Mouse (Mus musculus) liver, embryonic 15.5 days (tissue): ENCODE data around the gene Tmem97. TPM values are rescaled to one million over a fixed set of nuclear protein-coding genes. Genes with fewer than 3 reads are reported as not detected.
"Not testable (repeated sequence)": the region's sequence is repeated elsewhere in the genome, so short reads cannot be mapped to it uniquely, and the experiment has no call there.

ENCODE experiments used
- ATAC-seq: fragments of 200-750 bp; cut with Nextera tagmentation; 2 replicates; pipeline ENCODE4 v1.8.0; 2017; ENCODE audit warnings: moderate number of reproducible peaks, mild to moderate bottlenecking, moderate library complexity; ENCODE audit not compliant: insufficient read depth
- H3K27ac ChIP-seq: fragments of 300-500 bp; sonication (generic); replicated peaks from 2 replicates; pipeline ENCODE4 v1.5.1; 2015; ENCODE audit warnings: mild to moderate bottlenecking, inconsistent platforms
- H3K27me3 ChIP-seq: fragments of 300-500 bp; sonication (generic); 2 replicates; pipeline ENCODE4 v1.6.1; 2015; ENCODE audit warnings: mild to moderate bottlenecking, inconsistent platforms
- H3K36me3 ChIP-seq: fragments of 300-500 bp; sonication (generic); replicated peaks from 2 replicates; pipeline ENCODE4 v1.6.1; 2015; ENCODE audit warnings: moderate library complexity, mild to moderate bottlenecking, inconsistent platforms
- H3K4me1 ChIP-seq: fragments of 300-500 bp; sonication (generic); replicated peaks from 2 replicates; pipeline ENCODE4 v1.6.1; 2015; ENCODE audit warnings: inconsistent platforms
- H3K4me2 ChIP-seq: fragments of 300-500 bp; sonication (generic); 2 replicates; pipeline ENCODE4 v1.6.1; 2015; ENCODE audit warnings: moderate library complexity, mild to moderate bottlenecking, inconsistent platforms
- H3K4me3 ChIP-seq: fragments of 300-500 bp; sonication (generic); replicated peaks from 2 replicates; pipeline ENCODE4 v1.5.1; 2015; ENCODE audit warnings: mild to moderate bottlenecking, inconsistent platforms
- H3K9ac ChIP-seq: fragments of 300-500 bp; sonication (generic); 2 replicates; pipeline ENCODE4 v1.6.1; 2015; ENCODE audit warnings: moderate library complexity, mild to moderate bottlenecking, inconsistent platforms
- H3K9me3 ChIP-seq: fragments of 300-500 bp; sonication (generic); replicated peaks from 2 replicates; pipeline ENCODE4 v1.6.1; 2016; ENCODE audit warnings: inconsistent platforms
- WGBS: fragments of 180-500 bp; shearing (Covaris S2); methylation state at CpG from one replicate; pipeline ENCODE4 v1.1.7; 2015; ENCODE audit warnings: mixed read lengths; ENCODE audit not compliant: insufficient replicate concordance; 5-methylcytosine and 5-hydroxymethylcytosine counted together
- polyA plus RNA-seq: library from polyadenylated mRNA; unstranded; fragments of >200 nt; fragmentation: Nextera tagmentation; extraction: Ambion mirVana; gene quantifications from 2 replicates; pipeline ENCODE4 v1.2.1, GENCODE M21; 2015

The Tmem97 gene
- 101 and 112 TPM in 2 replicates for polyA plus RNA-seq

GRCm38 (mm10) chr11:78550168-78551058 lies at the start of gene Tmem97:
TSS of gene Tmem97 (minus strand) at chr11:78550777.
- H3K27me3 ChIP-seq: no peaks in the 10 kb centered on the region
- WGBS: under 1% methylated on average over 60 of the region's 60 CpGs
- peak within 1 kb of the TSS; percentile 94 for H3K4me2 ChIP-seq
- H3K36me3 ChIP-seq: 0 out of 2 replicates have a peak, but pooled peaks cover 4% of the 10 kb centered on the region
- H3K4me3 ChIP-seq: peak within 1 kb of the TSS; percentile 79
- peak; percentile 100 for ATAC-seq
- no peaks in the 10 kb centered on the region for H3K9me3 ChIP-seq
- peaks cover 50% of the 10 kb centered on the region for H3K4me1 ChIP-seq
- peak within 1 kb of the TSS; percentile 71 for H3K9ac ChIP-seq
- peak within 1 kb of the TSS; percentile 80 for H3K27ac ChIP-seq

GRCm38 (mm10) chr11:78600051-78600450 lies 49.5 kb upstream of the Tmem97 start:
- Histone ChIP-seq H3K4me3 (no peak overlapping the region), H3K9me3 (no peaks in the 10 kb centered on the region), H3K9ac (no peak overlapping the region), H3K36me3 (no peaks in the 10 kb centered on the region), H3K4me1 (peaks cover 6% of the 10 kb centered on the region; the same call in 1 of the 2 replicates), H3K27ac (no peak overlapping the region), H3K27me3 (no peaks in the 10 kb centered on the region), H3K4me2 (no peak overlapping the region)
- WGBS: 39% methylated on average over 4 of the region's 4 CpGs
- no peak for ATAC-seq

- Histone ChIP-seq H3K9ac (no peak overlapping the region), H3K27me3 (no peaks in the 10 kb centered on the region), H3K4me1 (peaks cover 13% of the 10 kb centered on the region), H3K4me2 (no peak overlapping the region), H3K27ac (no peak overlapping the region), H3K4me3 (no peak overlapping the region), H3K36me3 (no peaks in the 10 kb centered on the region), H3K9me3 (no peaks in the 10 kb centered on the region)
- no peak for ATAC-seq
- whole genome bisulfite sequencing: 63% methylated on average over 3 of the region's 3 CpGs
Measured at GRCm38 (mm10) chr11:78598763-78599415, 48.3 kb upstream of the Tmem97 start.

GRCm38 (mm10) chr11:78596750-78597149 lies 46.2 kb upstream of the Tmem97 start:
- no peak overlapping the region for H3K4me3 ChIP-seq
- no peaks in the 10 kb centered on the region for H3K9me3 ChIP-seq
- ATAC-seq: no peak
- no peak overlapping the region for H3K9ac ChIP-seq
- no peak overlapping the region for H3K4me2 ChIP-seq
- no peak overlapping the region for H3K27ac ChIP-seq
- no peaks in the 10 kb centered on the region for H3K36me3 ChIP-seq
- no peaks in the 10 kb centered on the region for H3K27me3 ChIP-seq
- H3K4me1 ChIP-seq: peaks cover 13% of the 10 kb centered on the region

- H3K27ac ChIP-seq: no peak overlapping the region
- H3K27me3 ChIP-seq: no peaks in the 10 kb centered on the region
- H3K9ac ChIP-seq: no peak overlapping the region
- H3K36me3 ChIP-seq: no peaks in the 10 kb centered on the region
- H3K9me3 ChIP-seq: no peaks in the 10 kb centered on the region
- 34% methylated on average over 2 of the region's 2 CpGs for WGBS
- no peak overlapping the region for H3K4me3 ChIP-seq
- peaks cover 13% of the 10 kb centered on the region for H3K4me1 ChIP-seq
- H3K4me2 ChIP-seq: no peak overlapping the region
- no peak for ATAC-seq
Measured at GRCm38 (mm10) chr11:78595773-78596172, 45.2 kb upstream of the Tmem97 start.

GRCm38 (mm10) chr11:78594271-78594964 lies 43.8 kb upstream of the Tmem97 start:
- Histone ChIP-seq H3K4me3 (no peak overlapping the region), H3K27me3 (no peaks in the 10 kb centered on the region)

GRCm38 (mm10) chr11:78587677-78588076 lies 37.1 kb upstream of the Tmem97 start:
- H3K27me3 ChIP-seq, H3K4me1 ChIP-seq, H3K9me3 ChIP-seq, H3K4me3 ChIP-seq, H3K27ac ChIP-seq, H3K36me3 ChIP-seq, H3K9ac ChIP-seq, H3K4me2 ChIP-seq, ATAC-seq: not testable (repeated sequence)
- 59% methylated on average over 1 of the region's 1 CpGs for WGBS

More at GRCm38 (mm10) chr11:78594271-78594964, 43.8 kb upstream of the Tmem97 start:
- Histone ChIP-seq H3K27ac (no peak overlapping the region), H3K4me1 (peaks cover 13% of the 10 kb centered on the region), H3K36me3 (no peaks in the 10 kb centered on the region), H3K9me3 (no peaks in the 10 kb centered on the region), H3K4me2 (no peak overlapping the region), H3K9ac (no peak overlapping the region)
- 67% methylated on average over 6 of the region's 6 CpGs for WGBS
- ATAC-seq: no peak

- no peak for ATAC-seq
- Histone ChIP-seq H3K9ac (no peak overlapping the region), H3K27me3 (no peaks in the 10 kb centered on the region), H3K27ac (no peak overlapping the region), H3K4me1 (no peaks in the 10 kb centered on the region), H3K36me3 (0 out of 2 replicates have a peak, but pooled peaks cover 6% of the 10 kb centered on the region), H3K9me3 (no peaks in the 10 kb centered on the region), H3K4me3 (no peak overlapping the region), H3K4me2 (no peak overlapping the region)
Measured at GRCm38 (mm10) chr11:78586099-78586498, 35.5 kb upstream of the Tmem97 start.

- no peak overlapping the region for H3K27ac ChIP-seq
- WGBS: 28% methylated on average over 6 of the region's 6 CpGs
- 0 out of 2 replicates have a peak, but pooled peaks cover 13% of the 10 kb centered on the region for H3K36me3 ChIP-seq
Measured at GRCm38 (mm10) chr11:78582848-78583247, 32.3 kb upstream of the Tmem97 start.

GRCm38 (mm10) chr11:78574975-78575374 lies 24.4 kb upstream of the Tmem97 start:
- WGBS: 55% methylated on average over 2 of the region's 2 CpGs
- H3K9me3 ChIP-seq: no peaks in the 10 kb centered on the region
- no peak overlapping the region for H3K27ac ChIP-seq
- 0 out of 2 replicates have a peak, but pooled peaks cover 3% of the 10 kb centered on the region for H3K36me3 ChIP-seq
- peaks cover 11% of the 10 kb centered on the region; the same call in 1 of the 2 replicates for H3K4me1 ChIP-seq
- H3K27me3 ChIP-seq: no peaks in the 10 kb centered on the region
- H3K9ac ChIP-seq: no peak overlapping the region
- H3K4me3 ChIP-seq: no peak overlapping the region
- peak; percentile 47; the same call in 1 of the 2 replicates for ATAC-seq
- H3K4me2 ChIP-seq: no peak overlapping the region

More at GRCm38 (mm10) chr11:78582848-78583247, 32.3 kb upstream of the Tmem97 start:
- Histone ChIP-seq H3K9ac (no peak overlapping the region), H3K4me1 (no peaks in the 10 kb centered on the region), H3K27me3 (no peaks in the 10 kb centered on the region), H3K4me3 (no peak overlapping the region), H3K4me2 (no peak overlapping the region), H3K9me3 (no peaks in the 10 kb centered on the region)
- ATAC-seq: no peak

GRCm38 (mm10) chr11:78574536-78574935 lies 24.0 kb upstream of the Tmem97 start:
- Histone ChIP-seq H3K27ac (no peak overlapping the region), H3K9me3 (no peaks in the 10 kb centered on the region), H3K36me3 (0 out of 2 replicates have a peak, but pooled peaks cover 3% of the 10 kb centered on the region), H3K4me1 (peaks cover 11% of the 10 kb centered on the region; the same call in 1 of the 2 replicates), H3K9ac (no peak overlapping the region), H3K27me3 (no peaks in the 10 kb centered on the region), H3K4me3 (no peak overlapping the region), H3K4me2 (no peak overlapping the region)
- WGBS: 69% methylated on average over 3 of the region's 3 CpGs
- ATAC-seq: no peak
